Mouse (Mus musculus) right cerebral cortex, postnatal 10 days (tissue): ENCODE results near the gene Gm8879.
"Not testable (repeated sequence)": the region's sequence is repeated elsewhere in the genome, so short reads cannot be mapped to it uniquely, and the experiment has no call there.

Experiments
- DNase-seq, 2 experiments: peaks; one replicate each; pipeline ENCODE4 v3.0.0; 2021; ENCODE audit warnings: low spot score in 2 of 2

The Gm8879 gene

GRCm38 (mm10) chr5:11127334-11127733 is at the start of gene Gm8879:
TSS of gene Gm8879 (plus strand) at chr5:11127634.
- not testable (repeated sequence) for DNase-seq

- DNase-seq, result peak; percentile 14 to 20
Observed at GRCm38 (mm10) chr5:11138031-11138430, 10.6 kb downstream of the Gm8879 start.
